Mouse (Mus musculus): Measurements from ENCODE around the gene Echs1.
A peak's percentile ranks its signal among the peaks of the same experiment; 100 is the strongest.
"Not testable (repeated sequence)": the region's sequence is repeated elsewhere in the genome, so short reads cannot be mapped to it uniquely, and the experiment has no call there.

The Echs1 gene

GRCm38 (mm10) chr7:140116329-140117054 lies at the start of gene Echs1:
TSS of gene Echs1 (minus strand) at chr7:140116476.
- DNase-seq: peak; percentile 93

GRCm38 (mm10) chr7:140164664-140165063 lies 48.4 kb upstream of the Echs1 start, which contains the start of gene Olfr522:
TSS of gene Olfr522 (minus strand) at chr7:140164764.
- DNase-seq: no peak

DNA sequence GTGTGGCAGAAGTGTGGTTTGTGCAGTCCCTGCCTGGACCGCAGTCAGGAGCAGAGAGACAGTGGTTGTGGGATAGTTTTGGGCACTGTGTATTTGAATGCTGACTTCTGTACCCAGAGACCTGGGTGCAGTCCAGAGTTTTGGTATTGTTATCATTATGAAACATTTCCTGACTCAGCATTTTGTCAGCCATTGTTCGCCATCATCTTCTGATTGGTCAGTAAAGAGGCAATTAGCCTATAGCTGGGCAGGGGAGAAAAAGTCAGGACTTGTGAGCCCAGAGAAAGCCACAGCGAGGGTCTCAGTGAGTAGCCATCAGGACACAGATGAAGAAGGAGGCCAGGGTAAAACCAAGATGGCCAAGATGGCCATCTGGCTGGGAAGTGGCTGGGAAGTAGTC lies 44.1 kb upstream of the Echs1 start:
- DNase-seq: no peak

DNA sequence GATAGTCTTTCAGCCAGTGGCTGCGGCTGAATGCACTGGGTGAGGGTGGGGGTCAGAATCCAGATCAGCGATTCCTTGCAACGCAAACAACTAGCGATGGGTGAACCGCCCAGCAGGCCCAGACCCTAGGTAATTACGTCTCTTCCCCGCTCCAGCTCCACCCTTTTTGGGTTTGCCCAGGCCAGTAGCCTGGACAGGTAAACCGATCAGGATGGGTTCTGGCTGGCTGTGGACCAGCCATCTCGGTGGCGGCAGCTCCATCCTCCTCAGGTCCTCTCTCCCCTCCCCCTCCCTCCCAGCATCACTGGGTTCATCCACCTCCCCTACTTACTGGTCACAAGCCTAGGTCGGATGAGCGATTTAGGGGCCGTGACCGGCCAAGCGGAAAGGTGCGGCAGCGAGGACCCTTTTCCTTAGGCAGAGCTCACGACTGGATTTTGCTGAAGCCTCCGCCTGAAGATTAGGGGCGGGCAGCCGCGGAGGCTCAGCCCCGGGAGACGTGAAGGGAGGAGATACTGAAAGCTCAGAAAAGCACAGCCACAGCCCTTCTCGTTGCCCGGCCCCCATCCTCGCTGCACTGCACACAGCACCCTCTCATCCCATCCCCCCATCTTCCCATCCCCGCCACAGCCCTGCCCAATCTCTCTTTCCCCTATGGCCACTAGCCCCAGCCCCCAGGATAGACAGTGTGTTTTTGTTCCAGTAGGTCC lies 38.1 kb upstream of the Echs1 start, which contains the start of gene Sprn:
Gene Sprn (minus strand): TSS at position 660 of the 710 bp plus-strand sequence.
- DNase-seq: no peak

GRCm38 (mm10) chr7:140153829-140154217 lies 37.5 kb upstream of the Echs1 start:
- no peak for DNase-seq

DNA sequence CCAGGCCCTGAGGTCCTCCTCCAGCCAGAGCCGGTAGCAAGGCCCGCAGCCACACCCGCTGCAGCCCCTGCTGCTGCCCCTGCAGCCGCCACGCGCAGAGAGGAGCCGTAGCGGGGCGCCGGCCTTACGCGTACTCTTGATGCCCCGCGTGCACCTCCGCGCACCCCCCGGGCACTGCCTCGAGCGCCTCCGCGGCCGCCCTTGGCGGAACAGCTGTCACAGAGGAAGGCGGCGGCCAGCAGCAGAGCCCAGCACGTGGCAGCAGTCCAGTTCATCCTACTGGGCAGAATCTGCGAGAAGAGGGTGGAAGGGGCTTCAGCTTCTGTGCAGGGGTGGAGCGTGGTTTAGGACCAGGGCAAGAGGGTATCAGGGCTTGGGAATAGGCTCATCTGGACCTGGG lies 37.1 kb upstream of the Echs1 start:
- DNase-seq: no peak

GRCm38 (mm10) chr7:140144550-140144949 lies 28.3 kb upstream of the Echs1 start:
- DNase-seq: no peak

DNA sequence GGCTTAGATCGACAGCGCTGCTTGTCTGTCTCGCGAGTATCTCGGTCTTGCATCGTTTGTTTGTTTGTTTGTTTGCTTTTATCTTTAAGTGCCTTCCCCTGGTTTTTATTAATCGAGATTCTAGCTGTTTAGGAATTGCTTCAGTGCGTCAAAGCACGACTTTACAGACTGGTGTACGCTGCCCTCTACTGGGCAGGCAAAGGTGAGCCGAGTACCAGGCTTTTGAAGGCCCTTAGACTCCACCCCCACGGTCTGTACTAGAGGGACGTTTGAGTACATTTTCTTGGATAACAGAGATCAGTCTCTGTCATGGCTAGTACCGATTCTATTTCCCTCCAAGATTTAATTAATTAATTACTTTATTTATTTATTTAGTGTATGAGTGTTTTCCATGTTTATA lies 25.1 kb upstream of the Echs1 start:
- peak; percentile 79 for DNase-seq

GRCm38 (mm10) chr7:140138021-140138310 lies 21.7 kb upstream of the Echs1 start:
- no peak for DNase-seq

GRCm38 (mm10) chr7:140137135-140138020 lies 21.1 kb upstream of the Echs1 start, which contains the start of gene Mtg1:
TSS of gene Mtg1 (plus strand) at chr7:140137564.
- peak; percentile 98 for DNase-seq

DNA sequence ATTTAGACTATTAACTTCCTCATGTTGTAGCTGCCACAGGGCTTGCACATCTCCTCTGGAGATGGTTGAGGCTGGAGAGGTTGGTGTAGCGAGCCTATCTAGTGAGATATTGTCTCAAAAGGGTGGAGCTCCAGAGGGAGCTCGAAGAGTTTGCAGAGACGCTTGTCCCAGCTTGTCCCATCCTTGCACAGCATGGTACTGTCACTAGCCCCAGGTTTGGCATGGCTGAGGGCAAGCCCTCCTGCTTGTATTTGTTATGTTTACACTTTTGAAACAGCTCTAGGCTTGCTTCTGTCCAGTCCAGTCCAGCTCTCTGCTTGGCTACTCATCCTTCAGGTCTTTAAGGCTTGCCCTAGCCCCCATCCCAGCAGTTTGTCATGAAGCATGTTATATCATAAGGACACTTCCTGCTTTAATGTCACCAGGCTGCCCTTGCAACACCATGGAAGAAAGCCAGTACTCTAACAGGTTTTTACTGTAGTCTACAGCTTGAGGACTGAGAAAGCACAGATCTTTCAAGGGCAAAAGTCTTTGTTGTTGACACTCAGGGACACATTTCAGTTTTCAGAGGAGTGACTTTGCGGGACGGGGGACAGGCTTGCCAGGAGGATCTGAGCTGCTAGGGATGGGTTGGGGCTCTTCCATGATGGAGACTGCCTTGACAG lies 19.0 kb upstream of the Echs1 start:
- no peak for DNase-seq

- not testable (repeated sequence) for DNase-seq
Measured at GRCm38 (mm10) chr7:140134033-140134432, 17.8 kb upstream of the Echs1 start.

DNA sequence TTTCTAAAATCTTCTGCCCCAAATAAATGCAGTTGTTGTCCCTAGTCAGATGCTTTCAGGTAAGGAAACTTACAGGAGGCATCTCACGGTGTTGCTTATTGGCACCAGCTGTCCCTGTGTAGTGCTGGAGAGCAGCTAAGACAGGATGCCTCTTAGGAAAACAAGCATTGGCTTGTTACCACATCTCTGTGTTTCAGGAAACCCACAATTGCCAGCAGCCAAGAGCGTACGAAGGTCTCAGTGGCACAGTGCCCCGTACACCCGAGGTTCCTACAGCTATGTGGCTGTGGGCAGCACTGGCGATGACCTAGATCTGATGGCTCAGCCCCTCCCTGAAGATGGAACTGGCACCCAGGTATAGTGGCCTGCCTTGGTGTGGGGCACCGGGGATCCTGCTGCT lies 15.9 kb upstream of the Echs1 start:
- not testable (repeated sequence) for DNase-seq

- no peak for DNase-seq
Measured at GRCm38 (mm10) chr7:140127911-140128310, 11.6 kb upstream of the Echs1 start.

- DNase-seq: no peak
Measured at GRCm38 (mm10) chr7:140126934-140127333, 10.7 kb upstream of the Echs1 start.

DNA sequence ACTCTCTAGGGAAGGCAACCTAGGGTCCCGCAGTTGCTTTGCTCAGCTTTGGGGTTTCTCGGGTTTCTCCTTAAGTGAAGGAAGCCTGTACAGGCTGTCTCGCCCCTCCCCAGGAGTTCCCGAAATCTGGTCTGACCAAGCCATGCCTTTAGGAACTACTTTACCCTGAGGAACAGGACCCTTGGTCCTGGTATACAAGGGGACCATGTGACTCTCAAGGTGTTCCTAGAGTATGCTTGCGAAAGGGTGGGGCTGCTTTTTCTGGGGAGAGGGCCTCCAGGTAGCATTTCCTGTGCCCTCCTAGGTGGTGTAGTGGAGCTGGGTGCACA lies 9.7 kb upstream of the Echs1 start:
- no peak for DNase-seq

DNA sequence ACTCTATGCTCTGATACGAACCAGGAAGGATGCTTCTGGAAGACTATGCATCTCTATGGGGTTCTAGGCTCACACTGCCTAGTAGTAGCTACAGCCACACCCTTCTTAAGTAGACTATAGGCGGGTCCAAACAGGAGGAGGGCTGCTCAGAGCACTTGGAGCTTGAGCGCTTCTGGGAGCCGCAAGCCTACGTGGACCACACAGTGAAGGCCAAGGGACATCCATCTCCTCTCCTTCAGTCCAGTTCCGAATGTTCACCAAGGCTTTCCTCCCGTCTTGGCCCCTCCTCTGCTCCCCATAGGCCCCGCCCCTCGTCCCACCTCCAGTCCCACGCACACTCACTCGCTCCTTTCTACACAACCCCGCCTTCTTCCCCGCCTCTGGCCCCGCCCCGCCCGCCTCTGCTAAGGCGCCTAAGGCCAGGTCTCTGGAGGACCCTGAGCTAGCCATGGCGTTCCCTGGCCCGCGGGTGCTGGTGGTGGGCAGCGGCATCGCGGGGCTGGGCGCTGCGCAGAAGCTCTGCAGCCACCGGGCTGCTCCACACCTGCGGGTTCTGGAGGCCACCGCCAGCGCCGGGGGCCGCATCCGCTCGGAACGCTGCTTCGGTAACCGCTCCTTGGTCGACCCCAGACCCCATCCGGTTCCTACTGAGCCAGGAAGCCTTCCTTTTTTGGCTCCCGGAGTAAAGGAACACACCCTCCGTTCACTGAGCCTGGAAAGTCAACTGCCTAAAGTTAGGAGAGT lies 9.2 kb upstream of the Echs1 start:
- DNase-seq: peak; percentile 96

- no peak for DNase-seq
Measured at GRCm38 (mm10) chr7:140124382-140124781, 8.1 kb upstream of the Echs1 start.

GRCm38 (mm10) chr7:140122765-140123164 lies 6.5 kb upstream of the Echs1 start:
- DNase-seq: no peak

DNA sequence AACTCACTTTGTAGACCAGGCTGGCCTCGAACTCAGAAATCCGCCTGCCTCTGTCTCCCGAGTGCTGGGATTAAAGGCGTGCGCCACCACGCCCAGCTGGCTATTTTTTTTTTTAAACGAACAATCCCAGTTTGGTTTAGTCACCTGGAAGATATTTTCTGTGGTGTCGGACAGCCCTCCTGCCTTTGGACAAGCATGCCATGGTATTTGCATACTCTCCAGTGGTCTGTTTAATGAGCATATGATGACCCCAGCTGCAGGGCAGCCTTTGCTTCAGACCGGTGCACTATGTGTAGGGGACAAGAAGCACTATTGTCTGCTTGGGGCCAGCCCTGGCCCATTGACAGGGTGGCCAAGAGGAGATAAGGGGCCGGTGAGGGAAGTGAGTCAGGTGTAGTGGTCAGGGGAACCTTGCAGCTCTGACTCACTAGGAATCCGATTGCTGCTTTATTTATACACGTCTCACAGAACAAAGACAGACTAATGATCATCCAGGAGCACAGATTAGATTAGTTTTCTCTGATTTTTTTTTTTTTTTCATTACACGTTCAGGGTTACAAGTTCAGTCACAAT lies 5.1 kb upstream of the Echs1 start:
- DNase-seq: no peak

- no peak for DNase-seq
Measured at GRCm38 (mm10) chr7:140120484-140120883, 4.2 kb upstream of the Echs1 start.

Data from kidney, adult 9 months (tissue).